Mouse (Mus musculus) brain, embryonic 14.5 days (tissue): ENCODE measurements around the gene Gm3095.
"Not testable (repeated sequence)": the region's sequence is repeated elsewhere in the genome, so short reads cannot be mapped to it uniquely, and the experiment has no call there.

Source experiments
- CTCF ChIP-seq: fragments of 200-500 bp; IDR thresholded peaks from 2 replicates; pipeline ENCODE4 v1.5.1; 2012; ENCODE audit warnings: inconsistent platforms, mild to moderate bottlenecking, moderate library complexity, borderline replicate concordance; ENCODE audit not compliant: insufficient read depth, insufficient read length; ENCODE audit errors: extremely low read depth
- POLR2A ChIP-seq: fragments of 200-500 bp; IDR thresholded peaks from 2 replicates; pipeline ENCODE4 v1.6.1; 2012; ENCODE audit warnings: mild to moderate bottlenecking, inconsistent platforms, borderline replicate concordance; ENCODE audit not compliant: poor library complexity, insufficient read depth, insufficient read length, severe bottlenecking; ENCODE audit errors: extremely low read depth

DNA sequence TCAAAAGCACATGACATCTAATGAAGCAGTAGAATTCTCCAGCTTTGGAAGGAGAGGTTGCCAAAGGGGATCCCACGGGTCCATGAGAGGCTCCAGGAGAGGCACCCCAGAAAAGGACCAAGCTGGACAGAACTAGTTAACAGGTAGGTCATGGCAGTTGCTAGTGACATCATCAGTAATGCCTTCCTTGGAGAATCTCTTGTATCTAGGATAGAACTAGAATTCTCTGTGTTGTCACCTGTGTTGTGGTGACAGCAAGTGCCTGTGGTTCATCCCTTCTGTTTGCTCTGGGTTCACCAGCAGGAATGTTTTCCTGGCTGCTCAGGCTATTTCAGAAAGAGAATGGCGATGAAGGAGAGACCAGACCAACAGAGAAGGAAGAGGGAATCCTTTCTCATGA is at the start of gene Gm3095:
- TF ChIP-seq POLR2A, CTCF: not testable (repeated sequence)
